Mouse (Mus musculus) forebrain, embryonic 15.5 days (tissue): ENCODE data around the gene Gdpd1. TPM values are rescaled to one million over a fixed set of nuclear protein-coding genes. Genes with fewer than 3 reads are reported as not detected.
"Not testable (repeated sequence)": the region's sequence is repeated elsewhere in the genome, so short reads cannot be mapped to it uniquely, and the experiment has no call there.

ENCODE experiments used
- ATAC-seq: fragments of 200-750 bp; cut with Nextera tagmentation; replicated peaks from 2 replicates; pipeline ENCODE4 v1.8.0; 2017; ENCODE audit warnings: mild to moderate bottlenecking, moderate TSS enrichment, moderate library complexity
- H3K27ac ChIP-seq: fragments of 300-500 bp; sonication (generic); replicated peaks from 2 replicates; pipeline ENCODE4 v1.5.1; 2015; ENCODE audit warnings: mild to moderate bottlenecking, inconsistent platforms
- H3K27me3 ChIP-seq: fragments of 300-500 bp; sonication (generic); 2 replicates; pipeline ENCODE4 v1.6.1; 2015; ENCODE audit warnings: inconsistent platforms
- H3K36me3 ChIP-seq: fragments of 300-500 bp; sonication (generic); 2 replicates; pipeline ENCODE4 v1.6.1; 2015; ENCODE audit warnings: mild to moderate bottlenecking, inconsistent platforms
- H3K4me1 ChIP-seq: fragments of 300-500 bp; sonication (generic); 2 replicates; pipeline ENCODE4 v1.6.1; 2015; ENCODE audit warnings: inconsistent platforms
- H3K4me2 ChIP-seq: fragments of 300-500 bp; sonication (generic); replicated peaks from 2 replicates; pipeline ENCODE4 v1.6.1; 2015; ENCODE audit warnings: mild to moderate bottlenecking, inconsistent platforms
- H3K4me3 ChIP-seq: fragments of 300-500 bp; sonication (generic); 2 replicates; pipeline ENCODE4 v1.5.1; 2015; ENCODE audit warnings: mild to moderate bottlenecking, inconsistent platforms
- H3K9ac ChIP-seq: fragments of 300-500 bp; sonication (generic); replicated peaks from 2 replicates; pipeline ENCODE4 v1.6.1; 2015; ENCODE audit warnings: mild to moderate bottlenecking, inconsistent platforms
- H3K9me3 ChIP-seq: fragments of 300-500 bp; sonication (generic); 2 replicates; pipeline ENCODE4 v1.6.1; 2016; ENCODE audit warnings: inconsistent platforms
- WGBS: fragments of 180-500 bp; shearing (Covaris S2); methylation state at CpG from one replicate; pipeline ENCODE4 v1.1.7; 2015; ENCODE audit warnings: mixed read lengths; 5-methylcytosine and 5-hydroxymethylcytosine counted together
- polyA plus RNA-seq: library from polyadenylated mRNA; unstranded; fragments of >200 nt; fragmentation: Nextera tagmentation; extraction: Ambion mirVana; gene quantifications from 2 replicates; pipeline ENCODE4 v1.2.1, GENCODE M21; 2015

Gdpd1 gene
- polyA plus RNA-seq, 1 experiment from 2014 or later = 187 TPM

- 85% methylated on average over 3 of the region's 3 CpGs for WGBS
- no peak for ATAC-seq
- Histone ChIP-seq H3K4me2 (no peak overlapping the region), H3K9me3 (no peaks in the 10 kb centered on the region), H3K27ac (no peak overlapping the region), H3K4me1 (no peaks in the 10 kb centered on the region), H3K36me3 (peaks cover 60% of the 10 kb centered on the region), H3K9ac (no peak overlapping the region), H3K27me3 (no peaks in the 10 kb centered on the region), H3K4me3 (no peak overlapping the region)
These were observed 11.8 kb downstream of the Gdpd1 start for GRCm38 (mm10) chr11:87062087-87062486.

DNA sequence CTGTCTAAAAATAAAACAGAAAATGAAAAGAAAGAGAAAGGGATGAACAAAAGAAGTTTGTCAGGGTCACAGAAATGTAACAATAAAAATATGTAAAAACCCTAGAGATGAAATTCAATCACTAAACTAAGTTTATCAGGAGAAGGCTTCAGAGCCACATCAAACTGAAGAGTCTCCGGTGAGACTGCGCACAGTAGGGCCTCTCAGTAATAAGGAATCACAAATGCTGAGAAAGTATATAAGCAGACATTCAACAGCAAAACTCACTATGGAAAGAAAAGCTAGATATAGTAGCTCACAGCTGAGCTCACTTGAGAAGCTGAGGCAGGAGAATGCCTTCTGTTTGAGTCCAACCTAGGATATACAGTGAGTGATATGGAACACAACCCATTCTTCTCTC is 13.5 kb downstream of the Gdpd1 start:
- no peak overlapping the region for H3K4me3 ChIP-seq
- no peak overlapping the region for H3K9ac ChIP-seq
- H3K27ac ChIP-seq = no peak overlapping the region
- H3K36me3 ChIP-seq = peaks cover 75% of the 10 kb centered on the region
- no peak for ATAC-seq
- no peak overlapping the region for H3K4me2 ChIP-seq
- H3K4me1 ChIP-seq = no peaks in the 10 kb centered on the region
- H3K9me3 ChIP-seq = no peaks in the 10 kb centered on the region
- 99% methylated on average over 2 of the region's 2 CpGs for WGBS
- H3K27me3 ChIP-seq = no peaks in the 10 kb centered on the region

DNA sequence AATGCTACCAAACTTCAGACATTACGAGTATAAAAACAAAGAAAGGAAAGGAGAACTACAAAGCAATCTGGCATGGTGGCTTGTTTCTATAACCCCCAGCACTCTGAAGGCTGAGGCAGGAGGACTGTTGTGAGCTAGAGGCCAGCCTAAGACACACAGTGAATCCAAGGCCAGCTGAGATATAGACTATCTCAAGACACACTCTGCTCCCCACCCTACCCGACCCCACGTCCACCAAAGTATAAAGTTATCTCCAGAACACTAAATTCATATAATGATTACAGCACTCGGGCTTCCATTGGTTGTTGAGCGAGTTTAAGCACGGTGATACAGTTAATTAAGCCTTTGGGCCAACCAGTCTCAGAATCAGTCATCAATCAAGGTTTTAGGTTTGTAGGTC is 17.6 kb downstream of the Gdpd1 start:
- Histone ChIP-seq H3K27ac (no peak overlapping the region), H3K36me3 (peaks cover 82% of the 10 kb centered on the region), H3K9me3 (no peaks in the 10 kb centered on the region), H3K4me3 (no peak overlapping the region), H3K4me2 (no peak overlapping the region), H3K4me1 (no peaks in the 10 kb centered on the region), H3K27me3 (no peaks in the 10 kb centered on the region), H3K9ac (no peak overlapping the region)
- 94% methylated on average over 6 of the region's 6 CpGs for WGBS
- ATAC-seq = no peak

DNA sequence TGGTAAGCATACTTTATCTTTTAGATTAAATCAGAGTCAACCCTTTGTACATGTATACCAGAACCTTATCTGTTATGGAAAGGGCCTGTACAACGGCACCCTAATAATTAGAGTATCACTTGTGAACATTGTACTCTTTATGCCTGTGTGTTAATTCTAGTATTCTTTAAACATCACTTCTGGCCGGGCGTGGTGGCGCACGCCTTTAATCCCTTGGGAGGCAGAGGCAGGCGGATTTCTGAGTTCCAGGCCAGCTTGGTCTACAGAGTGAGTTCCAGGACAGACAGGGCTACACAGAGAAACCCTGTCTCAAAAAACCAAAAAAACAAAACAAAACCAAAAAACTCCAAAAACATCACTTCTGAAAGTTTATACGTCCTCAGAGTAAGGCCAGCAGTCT is 25.0 kb downstream of the Gdpd1 start:
- peaks cover 92% of the 10 kb centered on the region for H3K36me3 ChIP-seq
- not testable (repeated sequence) for H3K27me3 ChIP-seq, ATAC-seq, H3K9me3 ChIP-seq, H3K4me2 ChIP-seq, H3K27ac ChIP-seq, H3K4me1 ChIP-seq, H3K4me3 ChIP-seq, H3K9ac ChIP-seq
- WGBS = 95% methylated on average over 7 of the region's 7 CpGs

DNA sequence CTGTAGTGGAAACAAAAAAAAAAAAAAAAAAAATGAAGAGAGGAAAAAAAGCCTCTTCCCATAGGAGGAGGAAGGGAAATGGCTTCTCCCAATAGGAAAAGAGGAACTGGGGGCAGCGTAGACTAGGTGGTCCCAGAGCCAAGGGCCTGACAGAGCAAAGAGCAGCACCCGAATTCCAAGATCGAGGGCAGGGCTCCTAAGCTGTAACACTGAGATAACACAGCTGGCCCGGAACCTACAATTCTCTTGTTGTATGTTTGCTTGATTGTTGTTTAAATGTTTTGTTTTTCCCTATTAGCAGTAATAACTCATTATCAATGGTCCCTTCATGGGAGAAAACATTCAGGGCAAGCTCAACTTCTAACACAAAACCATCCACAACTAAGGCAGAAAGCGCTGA is 26.9 kb downstream of the Gdpd1 start:
- no peaks in the 10 kb centered on the region for H3K27me3 ChIP-seq
- no peaks in the 10 kb centered on the region for H3K4me1 ChIP-seq
- H3K36me3 ChIP-seq = peaks cover 92% of the 10 kb centered on the region
- no peak overlapping the region for H3K27ac ChIP-seq
- 92% methylated on average over 5 of the region's 5 CpGs for WGBS
- H3K4me3 ChIP-seq = no peak overlapping the region
- H3K4me2 ChIP-seq = no peak overlapping the region
- no peak overlapping the region for H3K9ac ChIP-seq
- no peak for ATAC-seq
- no peaks in the 10 kb centered on the region for H3K9me3 ChIP-seq

GRCm38 (mm10) chr11:87043052-87043451 is 30.8 kb downstream of the Gdpd1 start:
- Histone ChIP-seq H3K27me3 (no peaks in the 10 kb centered on the region), H3K9ac (no peak overlapping the region), H3K36me3 (peaks cover 86% of the 10 kb centered on the region), H3K4me1 (no peaks in the 10 kb centered on the region), H3K4me2 (no peak overlapping the region), H3K4me3 (no peak overlapping the region), H3K27ac (no peak overlapping the region), H3K9me3 (no peaks in the 10 kb centered on the region)
- WGBS = 91% methylated on average over 3 of the region's 3 CpGs
- no peak for ATAC-seq

DNA sequence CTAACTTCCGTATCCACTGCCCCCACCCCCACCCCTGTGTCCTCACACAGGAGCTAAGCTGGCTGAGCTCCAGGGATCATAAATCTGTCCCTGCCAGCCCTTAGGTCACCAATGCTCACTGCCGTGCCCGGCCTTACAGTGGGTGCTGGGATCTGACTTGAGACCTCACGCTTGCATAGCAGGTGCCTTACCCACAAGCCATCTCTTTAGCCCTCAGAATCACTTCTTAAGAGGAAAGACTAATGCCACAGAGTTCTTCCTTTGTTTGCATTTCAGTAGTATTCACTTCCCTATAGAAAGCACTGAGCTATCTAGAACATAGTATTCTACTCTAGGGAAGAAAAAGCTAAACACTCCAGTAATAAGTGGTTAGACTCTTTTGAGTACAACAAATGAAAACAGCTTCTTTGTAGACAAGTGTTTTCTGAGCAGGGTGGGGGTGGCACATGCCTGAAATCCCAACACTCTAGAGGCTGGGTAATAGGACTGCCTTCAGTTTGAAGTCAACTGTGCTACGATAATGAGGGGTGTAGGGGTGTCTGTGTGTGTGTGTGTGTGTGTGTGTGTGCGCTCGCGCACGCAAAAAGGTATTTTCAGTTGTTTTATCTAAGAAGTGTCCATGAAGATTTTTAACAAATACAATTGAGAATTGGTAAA is 34.4 kb downstream of the Gdpd1 start:
- no peak overlapping the region for H3K4me3 ChIP-seq
- peaks cover 83% of the 10 kb centered on the region for H3K36me3 ChIP-seq
- no peaks in the 10 kb centered on the region for H3K9me3 ChIP-seq
- no peak for ATAC-seq
- no peak overlapping the region for H3K27ac ChIP-seq
- H3K4me2 ChIP-seq = no peak overlapping the region
- H3K27me3 ChIP-seq = no peaks in the 10 kb centered on the region
- no peak overlapping the region for H3K9ac ChIP-seq
- 91% methylated on average over 9 of the region's 9 CpGs for WGBS
- H3K4me1 ChIP-seq = no peaks in the 10 kb centered on the region

GRCm38 (mm10) chr11:87036180-87036579 is 37.7 kb downstream of the Gdpd1 start:
- no peaks in the 10 kb centered on the region for H3K9me3 ChIP-seq
- no peaks in the 10 kb centered on the region for H3K27me3 ChIP-seq
- H3K4me3 ChIP-seq = no peak overlapping the region
- WGBS = 71% methylated on average over 4 of the region's 4 CpGs
- no peak overlapping the region for H3K27ac ChIP-seq
- peaks cover 73% of the 10 kb centered on the region for H3K36me3 ChIP-seq
- no peaks in the 10 kb centered on the region for H3K4me1 ChIP-seq
- H3K9ac ChIP-seq = no peak overlapping the region
- ATAC-seq = no peak
- H3K4me2 ChIP-seq = no peak overlapping the region

- Histone ChIP-seq H3K27ac (no peak overlapping the region), H3K4me2 (no peak overlapping the region), H3K4me3 (no peak overlapping the region), H3K27me3 (no peaks in the 10 kb centered on the region), H3K4me1 (no peaks in the 10 kb centered on the region), H3K36me3 (peaks cover 9% of the 10 kb centered on the region), H3K9ac (no peak overlapping the region), H3K9me3 (no peaks in the 10 kb centered on the region)
- ATAC-seq = no peak
- WGBS = 93% methylated on average over 3 of the region's 3 CpGs
These were observed 45.6 kb downstream of the Gdpd1 start for GRCm38 (mm10) chr11:87028212-87028611.

DNA sequence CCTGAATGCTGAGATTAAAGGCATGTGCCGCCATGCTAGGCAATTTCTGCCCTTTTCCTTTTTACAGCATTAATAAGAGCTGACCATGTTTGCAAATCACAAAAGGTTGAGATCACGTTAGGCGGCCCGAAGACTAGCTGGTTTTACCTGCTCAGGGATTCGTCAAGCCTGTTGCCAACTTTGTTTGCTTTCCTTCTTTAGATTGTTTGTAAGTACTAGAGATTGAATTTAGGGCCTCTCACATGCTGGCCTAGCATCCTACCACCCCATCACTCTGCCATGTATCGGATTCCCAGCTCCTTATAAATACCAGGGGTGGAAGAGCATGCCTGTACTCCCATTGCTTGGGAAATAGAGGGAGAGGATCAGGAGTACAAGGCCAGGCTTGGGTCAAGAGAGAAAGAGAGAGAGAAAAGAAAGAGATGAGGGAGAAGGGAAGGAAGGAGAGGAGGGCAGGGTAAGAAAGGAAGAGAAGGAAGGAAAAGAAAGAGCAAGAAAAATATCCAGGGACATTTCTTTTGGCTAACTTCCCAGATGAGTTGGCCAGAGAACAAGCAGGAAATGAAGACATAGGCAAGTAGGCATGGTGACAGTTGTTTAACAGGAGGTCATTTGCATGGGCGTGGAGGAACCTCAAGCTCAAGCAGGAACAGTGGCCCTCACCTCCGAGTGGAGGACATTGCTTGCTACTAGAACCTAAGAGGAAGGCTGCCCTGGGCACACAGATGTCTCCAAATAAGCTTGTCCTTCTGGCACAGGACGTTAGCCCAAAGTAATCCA is 47.6 kb downstream of the Gdpd1 start:
- Histone ChIP-seq H3K9me3 (no peaks in the 10 kb centered on the region), H3K4me2 (no peak overlapping the region), H3K36me3 (no peaks in the 10 kb centered on the region), H3K27me3 (no peaks in the 10 kb centered on the region), H3K4me1 (no peaks in the 10 kb centered on the region), H3K4me3 (no peak overlapping the region), H3K9ac (no peak overlapping the region), H3K27ac (no peak overlapping the region)
- ATAC-seq = no peak
- whole genome bisulfite sequencing = 85% methylated on average over 9 of the region's 9 CpGs

GRCm38 (mm10) chr11:87025351-87025750 is 48.5 kb downstream of the Gdpd1 start:
- Histone ChIP-seq H3K4me2 (no peak overlapping the region), H3K9me3 (no peaks in the 10 kb centered on the region), H3K4me1 (no peaks in the 10 kb centered on the region), H3K36me3 (no peaks in the 10 kb centered on the region), H3K4me3 (no peak overlapping the region), H3K9ac (no peak overlapping the region), H3K27ac (no peak overlapping the region), H3K27me3 (no peaks in the 10 kb centered on the region)
- WGBS = 86% methylated on average over 3 of the region's 3 CpGs
- ATAC-seq = no peak

- not testable (repeated sequence) for H3K4me2 ChIP-seq, H3K9me3 ChIP-seq, H3K4me3 ChIP-seq, ATAC-seq, H3K36me3 ChIP-seq, H3K27me3 ChIP-seq, H3K4me1 ChIP-seq, H3K27ac ChIP-seq, H3K9ac ChIP-seq
- 68% methylated on average over 8 of the region's 8 CpGs for WGBS
These were observed 50.6 kb downstream of the Gdpd1 start for GRCm38 (mm10) chr11:87023240-87023639.

- H3K4me1 ChIP-seq = no peaks in the 10 kb centered on the region
- no peak overlapping the region for H3K4me3 ChIP-seq
- H3K36me3 ChIP-seq = no peaks in the 10 kb centered on the region
- 79% methylated on average over 4 of the region's 4 CpGs for WGBS
- no peak for ATAC-seq
- no peaks in the 10 kb centered on the region for H3K9me3 ChIP-seq
- no peak overlapping the region for H3K9ac ChIP-seq
- H3K27me3 ChIP-seq = no peaks in the 10 kb centered on the region
- no peak overlapping the region for H3K27ac ChIP-seq
- H3K4me2 ChIP-seq = no peak overlapping the region
These were observed 51.1 kb downstream of the Gdpd1 start for GRCm38 (mm10) chr11:87022765-87023164.
